Mouse (Mus musculus) neutrophil, adult 5-6 weeks (primary cell): ENCODE data around the gene Alyref2. TPM values are rescaled to one million over a fixed set of nuclear protein-coding genes. Genes with fewer than 3 reads are reported as not detected.

Source experiments
- ATAC-seq: fragments of 151-379, 151-347 bp; 2 replicates; pipeline ENCODE4 v1.8.0; 2017; ENCODE audit warnings: mild to moderate bottlenecking, moderate TSS enrichment; ENCODE audit not compliant: insufficient number of reproducible peaks, poor library complexity, low FRiP score, severe bottlenecking; ENCODE audit errors: extremely low read depth
- total RNA-seq: library from RNA; stranded (forward); fragments of 200-1000 nt; gene quantifications from 2 replicates; pipeline ENCODE4 v1.2.3, GENCODE M21; 2017

Gene Alyref2
- total RNA-seq, 1 experiment from 2014 or later = 20.7 TPM

DNA sequence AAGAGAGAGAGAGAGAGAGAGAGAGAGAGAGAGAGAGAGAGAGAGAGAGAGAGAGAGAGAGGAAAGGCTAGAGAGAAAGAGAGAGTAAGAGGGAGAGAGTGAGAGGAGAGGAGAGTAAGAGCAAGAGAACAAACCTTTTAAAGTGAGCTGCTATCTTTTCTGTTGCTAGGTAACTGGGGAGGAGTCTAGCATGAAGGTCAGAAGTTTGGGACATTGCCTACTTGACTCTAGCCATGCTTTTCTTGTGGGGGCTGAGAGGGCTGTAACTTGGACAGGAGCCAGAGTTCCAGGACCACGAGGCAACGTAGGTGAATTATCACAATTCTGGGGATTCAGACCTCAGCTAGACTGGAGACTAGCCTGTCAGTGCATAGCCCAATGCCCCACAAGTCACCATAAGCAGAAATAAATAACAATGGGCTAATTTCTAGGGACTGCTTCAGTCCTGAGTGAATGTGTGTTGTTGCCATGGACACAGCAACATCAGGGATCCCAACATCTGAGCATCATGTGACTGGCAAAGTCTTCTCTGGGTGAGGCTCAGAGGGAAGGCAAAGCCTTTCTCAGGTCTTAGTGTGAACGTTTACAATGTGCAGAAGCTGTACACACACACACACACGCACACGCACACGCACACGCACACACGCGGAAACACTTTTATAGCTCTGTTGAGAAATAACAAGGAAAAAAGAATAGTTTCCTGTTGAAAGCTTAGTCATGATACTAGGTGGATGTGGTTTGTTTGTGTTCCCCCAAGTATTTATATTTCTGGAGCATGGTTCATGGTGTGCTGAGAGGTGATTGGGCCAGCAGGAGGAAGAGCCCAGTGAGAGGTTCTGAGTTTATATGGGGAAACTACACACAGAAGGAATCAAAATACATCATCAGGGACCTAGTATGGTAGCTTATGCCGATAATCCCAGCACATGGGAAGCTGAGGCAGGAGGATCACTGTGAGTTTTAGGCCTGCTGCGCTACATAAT is 50.4 kb downstream of the Alyref2 start:
- ATAC-seq = no peak

Other genes starting within 250 kb of the Alyref2 start
- gene B4galt3, start 233.2 kb upstream of the Alyref2 start, total RNA-seq = 116 and 144 TPM in 2 replicates
- gene Ppox, start 222.3 kb upstream of the Alyref2 start, total RNA-seq = 48.4 and 57.0 TPM in 2 replicates
- gene Usp21, start 215.5 kb upstream of the Alyref2 start, total RNA-seq = 45.5 and 45.7 TPM in 2 replicates
- 32.0 and 39.7 TPM in 2 replicates for gene Ufc1, start 208.5 kb upstream of the Alyref2 start, total RNA-seq
- gene Dedd, start 174.3 kb upstream of the Alyref2 start, total RNA-seq = 24.2 and 30.4 TPM in 2 replicates
- gene Nit1, start 157.8 kb upstream of the Alyref2 start, total RNA-seq = 27.2 and 33.0 TPM in 2 replicates
- gene Pfdn2, start 157.8 kb upstream of the Alyref2 start, total RNA-seq = 13.1 and 18.7 TPM in 2 replicates
- gene Klhdc9, start 142.7 kb upstream of the Alyref2 start, total RNA-seq = 0.58 TPM in 1 of 2 replicates, not detected in the other
- 2.2 and 2.9 TPM in 2 replicates for gene Nectin4, start 133.4 kb upstream of the Alyref2 start, total RNA-seq
- gene Arhgap30, start 114.5 kb upstream of the Alyref2 start, total RNA-seq = 441 and 469 TPM in 2 replicates
- gene Usf1, start 92.2 kb upstream of the Alyref2 start, total RNA-seq = 111 and 138 TPM in 2 replicates
- gene Tstd1, start 84.6 kb upstream of the Alyref2 start, total RNA-seq = 8.8 and 15.2 TPM in 2 replicates
- gene F11r, start 65.9 kb upstream of the Alyref2 start, total RNA-seq = 2.5 and 2.9 TPM in 2 replicates
- not detected in 2 replicates for gene Itln1, start 31.8 kb downstream of the Alyref2 start, total RNA-seq
- gene Cd244a, start 55.7 kb downstream of the Alyref2 start, total RNA-seq = 126 and 134 TPM in 2 replicates
- 83.9 and 87.7 TPM in 2 replicates for gene Ly9, start 103.9 kb downstream of the Alyref2 start, total RNA-seq
- 28.2 and 29.0 TPM in 2 replicates for gene Slamf7, start 149.6 kb downstream of the Alyref2 start, total RNA-seq
- 110 and 113 TPM in 2 replicates for gene Cd48, start 178.5 kb downstream of the Alyref2 start, total RNA-seq